Mouse (Mus musculus) testis, adult 2 months (tissue): Measurements from ENCODE around the gene Gm11077. TPM values are rescaled to one million over a fixed set of nuclear protein-coding genes. Genes with fewer than 3 reads are reported as not detected.

Source experiments
- H3K27ac ChIP-seq: fragments of 200-500 bp; 2 replicates; pipeline ENCODE4 v1.5.1; 2012; ENCODE audit warnings: low read depth, low read length; ENCODE audit not compliant: control insufficient read depth, insufficient read depth
- H3K27me3 ChIP-seq: fragments of 200-500 bp; 2 replicates; pipeline ENCODE4 v1.6.1; 2012; ENCODE audit warnings: mild to moderate bottlenecking, low read length, moderate library complexity; ENCODE audit not compliant: control insufficient read depth, insufficient read depth
- H3K36me3 ChIP-seq: fragments of 200-500 bp; 2 replicates; pipeline ENCODE4 v1.6.1; 2012; ENCODE audit warnings: mild to moderate bottlenecking, low read length; ENCODE audit not compliant: control insufficient read depth, insufficient read depth
- H3K4me1 ChIP-seq: fragments of 200-500 bp; 2 replicates; pipeline ENCODE4 v1.6.1; 2012; ENCODE audit warnings: low read length; ENCODE audit not compliant: control insufficient read depth, insufficient read depth
- H3K4me3 ChIP-seq: fragments of 200-500 bp; 2 replicates; pipeline ENCODE4 v1.5.1; 2012; ENCODE audit warnings: low read depth, mild to moderate bottlenecking, low read length, moderate library complexity, mixed read lengths; ENCODE audit not compliant: control insufficient read depth
- CTCF ChIP-seq: fragments of 200-500 bp; IDR thresholded peaks from 2 replicates; pipeline ENCODE4 v1.5.1; 2012; ENCODE audit warnings: low read depth, mild to moderate bottlenecking, inconsistent platforms, low read length, moderate library complexity; ENCODE audit not compliant: control insufficient read depth, insufficient read depth, insufficient replicate concordance
- POLR2A ChIP-seq: fragments of 200-500 bp; IDR thresholded peaks from 2 replicates; pipeline ENCODE4 v1.6.1; 2012; ENCODE audit warnings: low read depth, mild to moderate bottlenecking, inconsistent platforms, low read length, moderate library complexity; ENCODE audit not compliant: control insufficient read depth
- polyA plus RNA-seq: library from polyadenylated mRNA; depleted of rRNA; stranded (reverse); fragments of >200 nt; gene quantifications from 2 replicates; pipeline ENCODE4 v1.2.3, GENCODE M21; 2012

Gene Gm11077
- polyA plus RNA-seq, 1 experiment = not detected

- Histone ChIP-seq H3K36me3 (no peaks in the 10 kb centered on the region), H3K4me3 (no peak overlapping the region), H3K27me3 (no peaks in the 10 kb centered on the region), H3K27ac (no peak overlapping the region), H3K4me1 (no peaks in the 10 kb centered on the region)
- TF ChIP-seq CTCF (no peak), POLR2A (no peak)
Observed at GRCm38 (mm10) chr6:140747591-140747990, 18.5 kb downstream of the Gm11077 start.

- no peak overlapping the region for H3K27ac ChIP-seq
- H3K4me3 ChIP-seq = no peak overlapping the region
- H3K36me3 ChIP-seq = no peaks in the 10 kb centered on the region
- H3K27me3 ChIP-seq = no peaks in the 10 kb centered on the region
- TF ChIP-seq POLR2A (no peak), CTCF (no peak)
- no peaks in the 10 kb centered on the region for H3K4me1 ChIP-seq
Observed at GRCm38 (mm10) chr6:140750371-140751080, 21.4 kb downstream of the Gm11077 start.

- no peak overlapping the region for H3K27ac ChIP-seq
- H3K4me1 ChIP-seq = no peaks in the 10 kb centered on the region; the same call in 1 of the 2 replicates
- H3K36me3 ChIP-seq = no peaks in the 10 kb centered on the region
- no peak overlapping the region for H3K4me3 ChIP-seq
- H3K27me3 ChIP-seq = no peaks in the 10 kb centered on the region
- TF ChIP-seq POLR2A (no peak), CTCF (no peak)
Observed at GRCm38 (mm10) chr6:140766365-140766764, 37.3 kb downstream of the Gm11077 start.

DNA sequence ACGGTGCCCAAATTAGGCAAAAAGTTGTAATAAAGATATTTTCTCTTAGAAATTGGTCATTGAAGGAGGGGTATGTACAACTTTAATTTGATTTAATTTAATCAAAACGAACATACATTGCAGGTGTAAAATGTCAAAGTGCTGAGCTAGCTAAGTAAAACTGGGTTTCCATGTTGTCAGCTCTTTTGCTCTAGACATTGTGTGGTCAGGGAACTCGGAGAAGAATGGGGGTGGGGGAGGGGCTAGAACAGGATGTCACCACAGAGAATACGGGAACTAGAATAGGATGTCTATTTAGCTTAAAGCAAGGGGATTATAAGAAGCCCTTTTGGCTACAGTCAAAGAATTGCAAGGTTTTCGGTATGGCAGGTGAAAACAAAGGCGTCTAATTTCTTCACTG, 38.2 kb downstream of the Gm11077 start:
- no peaks in the 10 kb centered on the region; the same call in 1 of the 2 replicates for H3K4me1 ChIP-seq
- no peaks in the 10 kb centered on the region for H3K36me3 ChIP-seq
- TF ChIP-seq POLR2A (no peak), CTCF (no peak)
- H3K27ac ChIP-seq = no peak overlapping the region
- H3K4me3 ChIP-seq = no peak overlapping the region
- H3K27me3 ChIP-seq = no peaks in the 10 kb centered on the region

DNA sequence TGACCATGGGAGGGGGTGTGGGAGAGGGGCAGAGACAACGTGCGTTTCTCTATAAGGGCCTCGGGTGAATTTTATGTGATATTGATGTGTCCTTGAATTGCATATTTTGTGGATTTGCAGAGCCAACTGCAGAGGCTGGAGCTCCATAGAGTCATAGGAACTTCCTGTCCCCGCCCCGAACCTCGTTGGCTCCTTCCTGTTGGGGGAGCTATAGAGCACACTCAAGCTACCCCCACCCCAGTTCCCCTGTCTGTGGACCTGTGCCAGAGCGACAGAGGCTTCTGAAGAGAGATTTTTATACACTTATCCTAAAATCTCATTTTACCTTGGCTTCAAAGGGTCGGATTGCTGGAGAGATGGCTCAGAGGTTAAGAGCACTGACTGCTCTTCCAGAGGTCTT, 39.1 kb downstream of the Gm11077 start:
- Histone ChIP-seq H3K27ac (no peak overlapping the region), H3K4me1 (no peaks in the 10 kb centered on the region; the same call in 1 of the 2 replicates), H3K4me3 (no peak overlapping the region), H3K27me3 (no peaks in the 10 kb centered on the region), H3K36me3 (no peaks in the 10 kb centered on the region)
- no peak for TF ChIP-seq CTCF
- no peak for TF ChIP-seq POLR2A

DNA sequence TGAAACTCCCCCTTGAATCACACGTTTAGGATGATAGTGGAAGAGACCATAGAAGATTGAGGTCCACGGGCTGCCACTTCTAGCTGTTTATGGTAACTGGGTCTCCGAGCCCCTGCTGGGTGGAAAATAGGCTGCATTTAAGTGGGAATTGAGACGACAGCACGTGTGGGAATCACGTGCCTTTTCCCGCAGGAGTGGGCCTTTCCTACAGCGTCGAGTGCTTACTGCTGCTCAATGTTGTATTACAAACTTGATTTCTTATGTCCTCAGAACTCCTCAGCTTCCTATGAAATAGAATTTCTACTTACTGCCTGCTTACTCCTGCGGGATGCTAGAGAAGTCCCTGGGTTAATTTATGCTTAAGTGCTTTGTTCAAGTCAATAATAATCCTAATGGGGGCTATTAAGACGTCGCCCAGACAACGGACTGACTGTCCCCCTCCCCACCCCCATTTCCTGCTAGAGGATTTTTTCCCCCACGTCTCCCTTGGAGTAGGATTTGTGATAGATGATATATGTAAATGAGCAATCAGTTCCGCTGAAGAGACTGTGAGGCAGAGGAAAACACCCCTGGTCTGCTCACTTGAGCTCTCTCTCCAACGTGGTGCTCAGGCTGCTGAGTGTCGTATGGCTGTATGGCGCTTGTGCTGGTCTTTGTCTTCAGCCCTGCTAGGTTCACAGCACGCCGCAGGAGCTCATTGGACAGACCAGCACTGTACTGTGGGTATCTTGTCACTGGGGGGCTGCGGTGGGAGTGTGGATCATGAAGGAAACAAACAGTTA, 40.0 kb downstream of the Gm11077 start:
- no peaks in the 10 kb centered on the region for H3K36me3 ChIP-seq
- TF ChIP-seq CTCF (no peak), POLR2A (no peak)
- H3K4me1 ChIP-seq = no peaks in the 10 kb centered on the region; the same call in 1 of the 2 replicates
- no peaks in the 10 kb centered on the region for H3K27me3 ChIP-seq
- H3K27ac ChIP-seq = no peak overlapping the region
- H3K4me3 ChIP-seq = no peak overlapping the region

DNA sequence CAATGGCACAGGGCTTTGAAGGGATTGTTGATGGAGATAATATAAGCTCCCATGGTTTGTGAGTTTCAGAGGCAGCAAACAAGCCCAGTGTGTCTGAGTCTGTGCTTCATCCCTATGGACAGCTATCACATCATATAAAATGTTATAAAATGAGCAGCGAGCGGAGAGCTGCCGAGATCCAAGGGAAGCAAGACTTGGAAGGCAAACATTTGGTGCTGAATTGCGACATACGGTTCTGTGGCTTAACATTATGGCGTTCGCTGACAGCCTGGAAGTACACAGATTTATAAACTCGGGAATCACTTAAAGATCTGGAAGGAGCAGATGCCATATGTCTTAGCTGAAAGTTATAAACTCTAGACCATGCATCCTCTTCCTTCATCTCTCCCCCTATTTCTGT, 47.2 kb downstream of the Gm11077 start:
- no peaks in the 10 kb centered on the region for H3K4me1 ChIP-seq
- H3K27me3 ChIP-seq = no peaks in the 10 kb centered on the region
- no peaks in the 10 kb centered on the region for H3K36me3 ChIP-seq
- no peak overlapping the region for H3K27ac ChIP-seq
- no peak for TF ChIP-seq POLR2A
- H3K4me3 ChIP-seq = no peak overlapping the region
